Mouse (Mus musculus) liver, embryonic 14.5 days (tissue): Measurements from ENCODE around the gene Apoa1. TPM values are rescaled to one million over a fixed set of nuclear protein-coding genes. Genes with fewer than 3 reads are reported as not detected.

ENCODE experiments used
- ATAC-seq: fragments of 200-750 bp; cut with Nextera tagmentation; 2 replicates; pipeline ENCODE4 v1.8.0; 2017; ENCODE audit warnings: moderate number of reproducible peaks, mild to moderate bottlenecking, moderate library complexity; ENCODE audit not compliant: insufficient read depth
- DNase-seq, 3 experiments: peaks; one replicate each; pipeline ENCODE4 v3.0.0-alpha.2; 2012 to 2013; ENCODE audit warnings: low read depth in 3 of 3, low spot score in 3 of 3
- H3K27ac ChIP-seq: fragments of 300-500 bp; sonication (generic); 2 replicates; pipeline ENCODE4 v1.5.1; 2014; ENCODE audit warnings: moderate library complexity, mild to moderate bottlenecking, control low read depth, inconsistent platforms
- H3K27me3 ChIP-seq: fragments of 300-500 bp; sonication (generic); 2 replicates; pipeline ENCODE4 v1.6.1; 2014; ENCODE audit warnings: mild to moderate bottlenecking, low read length, moderate library complexity; ENCODE audit not compliant: control insufficient read depth, insufficient read depth
- H3K36me3 ChIP-seq: fragments of 300-500 bp; sonication (generic); replicated peaks from 2 replicates; pipeline ENCODE4 v1.6.1; 2014; ENCODE audit warnings: low read depth; ENCODE audit not compliant: control insufficient read depth, insufficient read depth
- H3K4me1 ChIP-seq, 2 experiments: fragments of 200-500 bp in 1 of 2; fragments of 300-500 bp in 1 of 2; sonication (generic) in 1 of 2; replicated peaks; 2 replicates each; pipeline ENCODE4 v1.6.1; 2012 to 2014; ENCODE audit warnings: antibody characterized with exemption in 1 of 2, inconsistent platforms in 1 of 2, low read length in 1 of 2; ENCODE audit not compliant: control insufficient read depth in 2 of 2, insufficient read depth in 2 of 2
- H3K4me2 ChIP-seq: fragments of 300-500 bp; sonication (generic); 2 replicates; pipeline ENCODE4 v1.6.1; 2014; ENCODE audit warnings: low read depth, mild to moderate bottlenecking, control low read depth, moderate library complexity
- H3K4me3 ChIP-seq, 2 experiments: fragments of 200-500 bp in 1 of 2; fragments of 300-500 bp in 1 of 2; sonication (generic) in 1 of 2; 2 replicates each; pipeline ENCODE4 v1.5.1; 2012 to 2014; ENCODE audit warnings: low read depth in 2 of 2, low read length in 2 of 2, mild to moderate bottlenecking in 2 of 2, control low read depth in 1 of 2, inconsistent platforms in 1 of 2, moderate library complexity in 1 of 2; ENCODE audit not compliant: insufficient read depth in 1 of 2
- H3K9ac ChIP-seq: fragments of 300-500 bp; sonication (generic); replicated peaks from 2 replicates; pipeline ENCODE4 v1.6.1; 2014; ENCODE audit warnings: mild to moderate bottlenecking, control low read depth, moderate library complexity
- H3K9me3 ChIP-seq: fragments of 300-500 bp; sonication (generic); 2 replicates; pipeline ENCODE4 v1.6.1; 2016; ENCODE audit warnings: low read length, mixed read lengths; ENCODE audit not compliant: control insufficient read depth
- CTCF ChIP-seq: IDR thresholded peaks from 2 replicates; pipeline ENCODE4 v1.5.1; 2016; ENCODE audit warnings: antibody characterized with exemption, low read depth, control low read depth
- EP300 ChIP-seq: IDR thresholded peaks from 2 replicates; pipeline ENCODE4 v1.6.1; 2016; ENCODE audit warnings: antibody characterized with exemption, low read depth
- WGBS: fragments of 180-500 bp; shearing (Covaris S2); extraction: QIAGEN DNeasy Blood & Tissue Kit; methylation state at CpG from one replicate; pipeline ENCODE4 v1.1.7; 2014; ENCODE audit not compliant: insufficient replicate concordance; 5-methylcytosine and 5-hydroxymethylcytosine counted together
- polyA plus RNA-seq, 2 experiments: library from polyadenylated mRNA; depleted of rRNA in 1 of 2; stranded (reverse) in 1 of 2; unstranded in 1 of 2; fragments of >200 nt; fragmentation: Nextera tagmentation in 1 of 2; extraction: Ambion mirVana in 1 of 2; gene quantifications; 2 replicates each; pipeline versions ENCODE4 v1.2.1 to v1.2.3; 2012 to 2014

Apoa1 gene
- polyA plus RNA-seq, 2 experiments = 1,404 to 3,278 TPM

GRCm38 (mm10) chr9:46218176-46218575 lies 10.2 kb upstream of the Apoa1 start:
- Histone ChIP-seq H3K27me3 (no peaks in the 10 kb centered on the region), H3K9me3 (no peaks in the 10 kb centered on the region), H3K4me1 (peaks cover 26 to 37% of the 10 kb centered on the region in 2 experiments), H3K27ac (no peak overlapping the region), H3K9ac (no peak overlapping the region), H3K4me3 (no peak overlapping the region), H3K36me3 (no peaks in the 10 kb centered on the region), H3K4me2 (no peak overlapping the region)
- WGBS = 46% methylated on average over 9 of the region's 9 CpGs
- ATAC-seq (no peak), DNase-seq (no peak)
- TF ChIP-seq CTCF (no peak), EP300 (no peak)

- Histone ChIP-seq H3K4me3 (no peak overlapping the region), H3K27me3 (no peaks in the 10 kb centered on the region), H3K9me3 (no peaks in the 10 kb centered on the region), H3K4me1 (peaks cover 0 to 15% of the 10 kb centered on the region in 2 experiments; a peak in 2 of 4 replicates), H3K9ac (no peak overlapping the region), H3K27ac (no peak overlapping the region), H3K36me3 (no peaks in the 10 kb centered on the region), H3K4me2 (no peak overlapping the region)
- 67% methylated on average over 6 of the region's 6 CpGs for WGBS
- DNase-seq = no peak
- no peak for ATAC-seq
- no peak for TF ChIP-seq CTCF
- TF ChIP-seq EP300 = no peak
Observed at GRCm38 (mm10) chr9:46223090-46223489, 5.3 kb upstream of the Apoa1 start.

- H3K27ac ChIP-seq = no peak overlapping the region
- no peak for ATAC-seq
- H3K4me3 ChIP-seq = no peak overlapping the region
- H3K4me1 ChIP-seq = peaks cover 0 to 15% of the 10 kb centered on the region in 2 experiments; a peak in 2 of 4 replicates
- TF ChIP-seq CTCF (no peak), EP300 (no peak)
- WGBS = 73% methylated on average over 3 of the region's 3 CpGs
- no peaks in the 10 kb centered on the region for H3K36me3 ChIP-seq
- H3K9me3 ChIP-seq = no peaks in the 10 kb centered on the region
- no peaks in the 10 kb centered on the region for H3K27me3 ChIP-seq
- H3K4me2 ChIP-seq = no peak overlapping the region
- no peak for DNase-seq
- H3K9ac ChIP-seq = no peak overlapping the region
Observed at GRCm38 (mm10) chr9:46224101-46224500, 4.3 kb upstream of the Apoa1 start.

GRCm38 (mm10) chr9:46224945-46225660 lies 3.3 kb upstream of the Apoa1 start:
- Histone ChIP-seq H3K9ac (no peak overlapping the region), H3K27ac (no peak overlapping the region), H3K9me3 (no peaks in the 10 kb centered on the region), H3K36me3 (no peaks in the 10 kb centered on the region), H3K27me3 (no peaks in the 10 kb centered on the region), H3K4me1 (peaks cover 0 to 15% of the 10 kb centered on the region in 2 experiments; a peak in 2 of 4 replicates), H3K4me3 (no peak overlapping the region), H3K4me2 (no peak overlapping the region)
- ATAC-seq (no peak), DNase-seq (no peak)
- WGBS = 47% methylated on average over 5 of the region's 5 CpGs
- TF ChIP-seq EP300 = no peak
- no peak for TF ChIP-seq CTCF

- peaks cover 0 to 15% of the 10 kb centered on the region in 2 experiments; a peak in 2 of 4 replicates for H3K4me1 ChIP-seq
- H3K9ac ChIP-seq = no peak overlapping the region
- no peak overlapping the region for H3K4me2 ChIP-seq
- no peak for ATAC-seq
- H3K9me3 ChIP-seq = no peaks in the 10 kb centered on the region
- no peaks in the 10 kb centered on the region for H3K27me3 ChIP-seq
- no peak for DNase-seq
- 36% methylated on average over 3 of the region's 3 CpGs for WGBS
- H3K36me3 ChIP-seq = no peaks in the 10 kb centered on the region
- H3K27ac ChIP-seq = no peak overlapping the region
- H3K4me3 ChIP-seq = no peak overlapping the region
- no peak for TF ChIP-seq CTCF
- TF ChIP-seq EP300 = no peak
Observed at GRCm38 (mm10) chr9:46227064-46227614, 1.2 kb upstream of the Apoa1 start.
